In genomic region chr2:34961481-34962036, GRCm38 (mm10) we compare ENCODE assay signal across 8 mouse cellular contexts. TPM values are rescaled to one million over a fixed set of nuclear protein-coding genes. Genes with fewer than 3 reads are reported as not detected.
A peak's percentile ranks its signal among the peaks of the same experiment; 100 is the strongest.
DNase-seq lines count a peak whose midpoint lies in the region; ATAC-seq lines count a peak whose summit lies in the region.

Gene Traf1, minus strand, starts transcription at chr2:34961772.

- no peaks in the 10 kb centered on the region for H3K36me3 ChIP-seq in midbrain, embryonic 10.5 days
- no peaks in the 10 kb centered on the region for H3K36me3 ChIP-seq in midbrain, embryonic 11.5 days (ENCODE audit: control insufficient read depth, insufficient read depth, low read length)
- H3K36me3 ChIP-seq in forebrain, embryonic 14.5 days (ENCODE audit: control insufficient read depth, insufficient read depth, low read length): no peaks in the 10 kb centered on the region
- H3K36me3 ChIP-seq in hindbrain, embryonic 14.5 days (replicated peaks; ENCODE audit: control insufficient read depth, insufficient read depth): no peaks in the 10 kb centered on the region
- H3K36me3 ChIP-seq in limb, embryonic 15.5 days: no peaks in the 10 kb centered on the region
- no peaks in the 10 kb centered on the region for H3K36me3 ChIP-seq in midbrain, embryonic 16.5 days (ENCODE audit: control insufficient read depth, insufficient read depth, low read length)

- DNase-seq in midbrain, embryonic 10.5 days (ENCODE audit: low spot score): no peak
- DNase-seq in midbrain, embryonic 11.5 days (ENCODE audit: low spot score, missing footprints): no peak
- DNase-seq in forebrain, embryonic 14.5 days (ENCODE audit: low spot score): peak; percentile 12
- DNase-seq in hindbrain, embryonic 14.5 days (ENCODE audit: low spot score): no peak
- DNase-seq in thymus, postnatal 14 days: peak; percentile 60
- no peak for DNase-seq in adipocyte (ENCODE audit: low spot score)

- no peaks in the 10 kb centered on the region for H3K9me3 ChIP-seq in midbrain, embryonic 10.5 days (replicated peaks)
- H3K9me3 ChIP-seq in midbrain, embryonic 11.5 days (ENCODE audit: control insufficient read depth, low read length): no peaks in the 10 kb centered on the region
- no peaks in the 10 kb centered on the region for H3K9me3 ChIP-seq in forebrain, embryonic 14.5 days (replicated peaks; ENCODE audit: control insufficient read depth, low read length)
- no peaks in the 10 kb centered on the region for H3K9me3 ChIP-seq in hindbrain, embryonic 14.5 days (ENCODE audit: control insufficient read depth, low read length)
- H3K9me3 ChIP-seq in limb, embryonic 15.5 days: no peaks in the 10 kb centered on the region
- H3K9me3 ChIP-seq in midbrain, embryonic 16.5 days (replicated peaks; ENCODE audit: control insufficient read depth, low read length, poor library complexity, severe bottlenecking): no peaks in the 10 kb centered on the region

- WGBS in midbrain, embryonic 10.5 days: 24% methylated on average over 20 of the region's 20 CpGs
- WGBS in midbrain, embryonic 11.5 days: 21% methylated on average over 20 of the region's 20 CpGs
- WGBS in forebrain, embryonic 14.5 days: 23% methylated on average over 20 of the region's 20 CpGs
- WGBS in hindbrain, embryonic 14.5 days: 24% methylated on average over 20 of the region's 20 CpGs
- WGBS in limb, embryonic 15.5 days: 12% methylated on average over 20 of the region's 20 CpGs
- WGBS in midbrain, embryonic 16.5 days: 18% methylated on average over 20 of the region's 20 CpGs

- peak within 1 kb of the TSS; percentile 34 for H3K4me3 ChIP-seq in midbrain, embryonic 10.5 days
- no peak within 1 kb of the TSS for H3K4me3 ChIP-seq in midbrain, embryonic 11.5 days (ENCODE audit: low read depth, low read length)
- H3K4me3 ChIP-seq in forebrain, embryonic 14.5 days (ENCODE audit: low read depth, low read length): no peak within 1 kb of the TSS
- peak within 1 kb of the TSS; percentile 11; the same call in 1 of the 2 replicates for H3K4me3 ChIP-seq in hindbrain, embryonic 14.5 days (replicated peaks; ENCODE audit: low read length)
- H3K4me3 ChIP-seq in limb, embryonic 15.5 days: peak within 1 kb of the TSS; percentile 34
- H3K4me3 ChIP-seq in midbrain, embryonic 16.5 days (ENCODE audit: low read depth, low read length): peak within 1 kb of the TSS; percentile 10; the same call in 1 of the 2 replicates

- no peak within 1 kb of the TSS for H3K9ac ChIP-seq in midbrain, embryonic 11.5 days (ENCODE audit: low read length)
- no peak within 1 kb of the TSS for H3K9ac ChIP-seq in forebrain, embryonic 14.5 days (ENCODE audit: low read length)
- H3K9ac ChIP-seq in hindbrain, embryonic 14.5 days: peak within 1 kb of the TSS; percentile 28; the same call in 1 of the 2 replicates
- peak within 1 kb of the TSS; percentile 28; the same call in 1 of the 2 replicates for H3K9ac ChIP-seq in limb, embryonic 15.5 days
- H3K9ac ChIP-seq in midbrain, embryonic 16.5 days (ENCODE audit: low read depth, low read length): peak within 1 kb of the TSS; percentile 36; the same call in 1 of the 2 replicates

- H3K27ac ChIP-seq in midbrain, embryonic 10.5 days (replicated peaks): peak within 1 kb of the TSS; percentile 67; the same call in 1 of the 2 replicates
- no peak within 1 kb of the TSS for H3K27ac ChIP-seq in midbrain, embryonic 11.5 days (ENCODE audit: low read depth, low read length)
- no peak within 1 kb of the TSS for H3K27ac ChIP-seq in forebrain, embryonic 14.5 days (ENCODE audit: low read depth, low read length)
- H3K27ac ChIP-seq in hindbrain, embryonic 14.5 days: no peak within 1 kb of the TSS
- no peak within 1 kb of the TSS for H3K27ac ChIP-seq in limb, embryonic 15.5 days
- H3K27ac ChIP-seq in midbrain, embryonic 16.5 days (ENCODE audit: low read length): no peak within 1 kb of the TSS

- H3K4me2 ChIP-seq in midbrain, embryonic 11.5 days: no peak within 1 kb of the TSS; the same call in 1 of the 2 replicates
- peak within 1 kb of the TSS; percentile 19; the same call in 1 of the 2 replicates for H3K4me2 ChIP-seq in forebrain, embryonic 14.5 days (ENCODE audit: low read length)
- H3K4me2 ChIP-seq in hindbrain, embryonic 14.5 days (replicated peaks): peak within 1 kb of the TSS; percentile 39
- peak within 1 kb of the TSS; percentile 63 for H3K4me2 ChIP-seq in limb, embryonic 15.5 days
- H3K4me2 ChIP-seq in midbrain, embryonic 16.5 days (ENCODE audit: low read length): peak within 1 kb of the TSS; percentile 46

- peaks cover 29% of the 10 kb centered on the region for H3K4me1 ChIP-seq in midbrain, embryonic 10.5 days
- H3K4me1 ChIP-seq in midbrain, embryonic 11.5 days (ENCODE audit: control insufficient read depth, insufficient read depth, low read length): no peaks in the 10 kb centered on the region
- peaks cover 3% of the 10 kb centered on the region for H3K4me1 ChIP-seq in forebrain, embryonic 14.5 days (ENCODE audit: control insufficient read depth, insufficient read depth, low read length)
- H3K4me1 ChIP-seq in hindbrain, embryonic 14.5 days (replicated peaks; ENCODE audit: control insufficient read depth, insufficient read depth, low read length): no peaks in the 10 kb centered on the region
- peaks cover 23% of the 10 kb centered on the region for H3K4me1 ChIP-seq in limb, embryonic 15.5 days
- H3K4me1 ChIP-seq in midbrain, embryonic 16.5 days (ENCODE audit: control insufficient read depth, insufficient read depth, low read length): no peaks in the 10 kb centered on the region

- ATAC-seq in midbrain, embryonic 11.5 days (ENCODE audit: low FRiP score): no peak
- no peak for ATAC-seq in forebrain, embryonic 14.5 days
- no peak for ATAC-seq in hindbrain, embryonic 14.5 days (ENCODE audit: low FRiP score)
- ATAC-seq in limb, embryonic 15.5 days (ENCODE audit: insufficient number of reproducible peaks, low FRiP score, low TSS enrichment, low read depth): peak; percentile 56
- ATAC-seq in midbrain, embryonic 16.5 days: 0 out of 2 replicates have a peak, but pooled peaks have one; percentile 36

- peaks cover 14% of the 10 kb centered on the region for H3K27me3 ChIP-seq in midbrain, embryonic 10.5 days (ENCODE audit: low read depth, poor library complexity, severe bottlenecking)
- H3K27me3 ChIP-seq in midbrain, embryonic 11.5 days (ENCODE audit: control insufficient read depth, insufficient read depth, low read length): no peaks in the 10 kb centered on the region
- no peaks in the 10 kb centered on the region for H3K27me3 ChIP-seq in forebrain, embryonic 14.5 days (replicated peaks; ENCODE audit: control insufficient read depth, insufficient read depth, low read length)
- H3K27me3 ChIP-seq in hindbrain, embryonic 14.5 days (ENCODE audit: control insufficient read depth, insufficient read depth, low read length): no peaks in the 10 kb centered on the region
- 0 out of 2 replicates have a peak, but pooled peaks cover 3% of the 10 kb centered on the region for H3K27me3 ChIP-seq in limb, embryonic 15.5 days
- H3K27me3 ChIP-seq in midbrain, embryonic 16.5 days (ENCODE audit: control insufficient read depth, insufficient read depth, low read depth, low read length): no peaks in the 10 kb centered on the region

RNA-seq across cellular contexts. Expression of gene Traf1, which starts in this region (rescaled TPM):
- polyA plus RNA-seq in midbrain, embryonic 10.5 days (2016; fragmentation: Nextera tagmentation; extraction: Ambion mirVana): 0.12 and 0.27 TPM in 2 replicates
- 0.32 and 0.34 TPM in 2 replicates for polyA plus RNA-seq in midbrain, embryonic 11.5 days (2014; fragmentation: Nextera tagmentation; extraction: Ambion mirVana)
- polyA plus RNA-seq in forebrain, embryonic 14.5 days (2014; fragmentation: Nextera tagmentation; extraction: Ambion mirVana): 0.42 and 0.76 TPM in 2 replicates
- polyA plus RNA-seq in hindbrain, embryonic 14.5 days (2014; fragmentation: Nextera tagmentation; extraction: Ambion mirVana): 1.2 and 2.0 TPM in 2 replicates
- 4.4 and 5.1 TPM in 2 replicates for polyA plus RNA-seq in limb, embryonic 15.5 days (2015; fragmentation: Nextera tagmentation; extraction: Ambion mirVana)
- 2.8 and 4.9 TPM in 2 replicates for polyA plus RNA-seq in midbrain, embryonic 16.5 days (2015; fragmentation: Nextera tagmentation; extraction: Ambion mirVana)

Comparison
In these comparisons a context has a peak if more than half of its experiments do, and no peak if none do; other contexts are left out.
1. H3K4me3 ChIP-seq: peak in midbrain, embryonic 10.5 days (single experiment), hindbrain, embryonic 14.5 days (single experiment), limb, embryonic 15.5 days (single experiment) and midbrain, embryonic 16.5 days (single experiment); none in midbrain, embryonic 11.5 days (single experiment) and forebrain, embryonic 14.5 days (single experiment).
2. ATAC-seq: peak in limb, embryonic 15.5 days (single experiment) and midbrain, embryonic 16.5 days (single experiment); none in midbrain, embryonic 11.5 days (single experiment), forebrain, embryonic 14.5 days (single experiment) and hindbrain, embryonic 14.5 days (single experiment).
3. H3K9ac ChIP-seq: peak in hindbrain, embryonic 14.5 days (single experiment), limb, embryonic 15.5 days (single experiment) and midbrain, embryonic 16.5 days (single experiment); none in midbrain, embryonic 11.5 days (single experiment) and forebrain, embryonic 14.5 days (single experiment).
4. Peak in DNase-seq and H3K4me2 ChIP-seq in forebrain, embryonic 14.5 days; RNA of the gene not detected or under 1 TPM.